Mouse (Mus musculus): ENCODE data around the gene Emilin3. TPM values are rescaled to one million over a fixed set of nuclear protein-coding genes. Genes with fewer than 3 reads are reported as not detected.

The Emilin3 gene
- polyA plus RNA-seq, 1 experiment, result not detected

- no peak overlapping the region for H3K4me3 ChIP-seq
- no peaks in the 10 kb centered on the region for H3K79me2 ChIP-seq (ENCODE audit: control insufficient read depth, insufficient read depth)
- H3ac ChIP-seq (ENCODE audit: control insufficient read depth, insufficient read length), result no peak overlapping the region
- H3K27me3 ChIP-seq (ENCODE audit: control insufficient read depth, insufficient read depth, insufficient read length), result peaks cover 24% of the 10 kb centered on the region
- no peaks in the 10 kb centered on the region for H3K36me3 ChIP-seq (ENCODE audit: control insufficient read depth, insufficient read depth)
- no peak overlapping the region for H3K4me2 ChIP-seq (ENCODE audit: low read depth)
- no peak for TF ChIP-seq MAX (IDR thresholded peaks at IDR 0.05; ENCODE audit: low read depth)
- no peak for TF ChIP-seq CEBPB (IDR thresholded peaks at IDR 0.05; ENCODE audit: insufficient read depth, poor library complexity, severe bottlenecking)
- TF ChIP-seq MYOD1 (IDR thresholded peaks at IDR 0.05; ENCODE audit: control insufficient read depth in 1 of 3, insufficient read length in 2 of 3, low read depth in 2 of 3), result no peak
- TF ChIP-seq POLR2A (IDR thresholded peaks at IDR 0.05; ENCODE audit: insufficient read length, low read depth), result no peak
- TF ChIP-seq REST (IDR thresholded peaks at IDR 0.05; ENCODE audit: insufficient read depth, insufficient read length), result no peak
Measured at GRCm38 (mm10) chr2:160911558-160912201, 448 bp downstream of the Emilin3 start.

GRCm38 (mm10) chr2:160910633-160911032 is 1.5 kb downstream of the Emilin3 start:
- Histone ChIP-seq H3K36me3 (ENCODE audit: control insufficient read depth, insufficient read depth) (no peaks in the 10 kb centered on the region), H3K4me2 (ENCODE audit: low read depth) (no peak overlapping the region), H3K4me3 (no peak overlapping the region), H3K27me3 (ENCODE audit: control insufficient read depth, insufficient read depth, insufficient read length) (peaks cover 23% of the 10 kb centered on the region), H3K79me2 (ENCODE audit: control insufficient read depth, insufficient read depth) (no peaks in the 10 kb centered on the region), H3ac (ENCODE audit: control insufficient read depth, insufficient read length) (no peak overlapping the region)
- TF ChIP-seq CEBPB (IDR thresholded peaks at IDR 0.05; ENCODE audit: insufficient read depth, poor library complexity, severe bottlenecking) (no peak), MYOD1 (IDR thresholded peaks at IDR 0.05; ENCODE audit: control insufficient read depth in 1 of 3, insufficient read length in 2 of 3, low read depth in 2 of 3) (no peak), TCF3 (IDR thresholded peaks at IDR 0.05; ENCODE audit: insufficient read length, low read depth) (no peak), SRF (IDR thresholded peaks at IDR 0.05; ENCODE audit: control insufficient read depth, insufficient read length, low read depth) (no peak), USF1 (IDR thresholded peaks at IDR 0.05; ENCODE audit: low read depth) (no peak), REST (IDR thresholded peaks at IDR 0.05; ENCODE audit: insufficient read depth, insufficient read length) (no peak), POLR2AphosphoS2 (IDR thresholded peaks at IDR 0.05; ENCODE audit: insufficient read length, low read depth) (no peak)

- Histone ChIP-seq H3K4me3 (no peak overlapping the region), H3K4me2 (ENCODE audit: low read depth) (no peak overlapping the region), H3K79me2 (ENCODE audit: control insufficient read depth, insufficient read depth) (no peaks in the 10 kb centered on the region), H3ac (ENCODE audit: control insufficient read depth, insufficient read length) (no peak overlapping the region), H3K27me3 (ENCODE audit: control insufficient read depth, insufficient read depth, insufficient read length) (peaks cover 15% of the 10 kb centered on the region), H3K36me3 (ENCODE audit: control insufficient read depth, insufficient read depth) (no peaks in the 10 kb centered on the region)
- no peak for TF ChIP-seq TCF3 (IDR thresholded peaks at IDR 0.05; ENCODE audit: insufficient read length, low read depth)
- TF ChIP-seq POLR2A (IDR thresholded peaks at IDR 0.05; ENCODE audit: insufficient read length, low read depth), result no peak
- no peak for TF ChIP-seq TCF12 (IDR thresholded peaks at IDR 0.05; ENCODE audit: insufficient read depth, poor library complexity, severe bottlenecking)
- TF ChIP-seq E2F4 (IDR thresholded peaks at IDR 0.05; ENCODE audit: insufficient read depth), result no peak
- no peak for TF ChIP-seq USF1 (IDR thresholded peaks at IDR 0.05; ENCODE audit: low read depth)
- no peak for TF ChIP-seq CEBPB (IDR thresholded peaks at IDR 0.05; ENCODE audit: insufficient read depth, poor library complexity, severe bottlenecking)
- TF ChIP-seq MAX (IDR thresholded peaks at IDR 0.05; ENCODE audit: low read depth), result no peak
Measured at GRCm38 (mm10) chr2:160908607-160909006, 3.5 kb downstream of the Emilin3 start.

GRCm38 (mm10) chr2:160906101-160906500 is 6.0 kb downstream of the Emilin3 start:
- Histone ChIP-seq H3ac (ENCODE audit: control insufficient read depth, insufficient read length) (no peak overlapping the region), H3K4me3 (no peak overlapping the region), H3K79me2 (ENCODE audit: control insufficient read depth, insufficient read depth) (no peaks in the 10 kb centered on the region), H3K4me2 (ENCODE audit: low read depth) (no peak overlapping the region), H3K27me3 (ENCODE audit: control insufficient read depth, insufficient read depth, insufficient read length) (no peaks in the 10 kb centered on the region), H3K36me3 (ENCODE audit: control insufficient read depth, insufficient read depth) (no peaks in the 10 kb centered on the region)
- TF ChIP-seq E2F4 (IDR thresholded peaks at IDR 0.05; ENCODE audit: insufficient read depth) (no peak), POLR2A (IDR thresholded peaks at IDR 0.05; ENCODE audit: insufficient read length, low read depth) (no peak), TCF12 (IDR thresholded peaks at IDR 0.05; ENCODE audit: insufficient read depth, poor library complexity, severe bottlenecking) (no peak)

GRCm38 (mm10) chr2:160905301-160905700 is 6.8 kb downstream of the Emilin3 start:
- Histone ChIP-seq H3K36me3 (ENCODE audit: control insufficient read depth, insufficient read depth) (no peaks in the 10 kb centered on the region), H3K4me3 (no peak overlapping the region), H3K4me2 (ENCODE audit: low read depth) (no peak overlapping the region), H3K27me3 (ENCODE audit: control insufficient read depth, insufficient read depth, insufficient read length) (no peaks in the 10 kb centered on the region), H3K79me2 (ENCODE audit: control insufficient read depth, insufficient read depth) (no peaks in the 10 kb centered on the region), H3ac (ENCODE audit: control insufficient read depth, insufficient read length) (no peak overlapping the region)
- TF ChIP-seq SRF (IDR thresholded peaks at IDR 0.05; ENCODE audit: control insufficient read depth, insufficient read length, low read depth) (no peak), MYOD1 (IDR thresholded peaks at IDR 0.05; ENCODE audit: control insufficient read depth in 1 of 3, insufficient read length in 2 of 3, low read depth in 2 of 3) (no peak), MAX (IDR thresholded peaks at IDR 0.05; ENCODE audit: low read depth) (no peak), REST (IDR thresholded peaks at IDR 0.05; ENCODE audit: insufficient read depth, insufficient read length) (no peak), TCF12 (IDR thresholded peaks at IDR 0.05; ENCODE audit: insufficient read depth, poor library complexity, severe bottlenecking) (no peak), TCF3 (IDR thresholded peaks at IDR 0.05; ENCODE audit: insufficient read length, low read depth) (no peak), USF1 (IDR thresholded peaks at IDR 0.05; ENCODE audit: low read depth) (no peak), POLR2A (IDR thresholded peaks at IDR 0.05; ENCODE audit: insufficient read length, low read depth) (no peak), CEBPB (IDR thresholded peaks at IDR 0.05; ENCODE audit: insufficient read depth, poor library complexity, severe bottlenecking) (no peak), POLR2AphosphoS2 (IDR thresholded peaks at IDR 0.05; ENCODE audit: insufficient read length, low read depth) (no peak), MYOG (IDR thresholded peaks at IDR 0.05; ENCODE audit: control insufficient read depth in 1 of 3, insufficient read depth in 1 of 3, insufficient read length in 2 of 3, low read depth in 2 of 3) (no peak), E2F4 (IDR thresholded peaks at IDR 0.05; ENCODE audit: insufficient read depth) (no peak)

Measured in myocyte (in vitro differentiated cells).